Mouse (Mus musculus): ENCODE data around the gene Grin2a.

- TF ChIP-seq POLR2A (IDR thresholded peaks at IDR 0.05; ENCODE audit: insufficient read depth, low read depth, low read length): no peak
- no peak for TF ChIP-seq CTCF (IDR thresholded peaks at IDR 0.05; ENCODE audit: insufficient read depth, low read depth, low read length)
Measured at GRCm38 (mm10) chr16:9754061-9754460, 241.3 kb downstream of the Grin2a start.

Data from olfactory bulb, adult 2 months (tissue).